Mouse (Mus musculus): ENCODE results near the gene Mtnr1a. TPM values are rescaled to one million over a fixed set of nuclear protein-coding genes. Genes with fewer than 3 reads are reported as not detected.
A peak's percentile ranks its signal among the peaks of the same experiment; 100 is the strongest.
"Not testable (repeated sequence)": the region's sequence is repeated elsewhere in the genome, so short reads cannot be mapped to it uniquely, and the experiment has no call there.

Gene Mtnr1a
- polyA plus RNA-seq, 1 experiment from 2014 or later: 0.27 TPM

- H3K9me3 ChIP-seq: 0 out of 2 replicates have a peak, but pooled peaks cover 3% of the 10 kb centered on the region
- peaks cover 29% of the 10 kb centered on the region for H3K36me3 ChIP-seq
- WGBS: 38% methylated on average over 3 of the region's 3 CpGs
- no peak overlapping the region for H3K4me2 ChIP-seq (replicated peaks)
- H3K9ac ChIP-seq: no peak overlapping the region
- ATAC-seq (ENCODE audit: insufficient number of reproducible peaks, insufficient read depth, low FRiP score, low TSS enrichment): no peak
- no peaks in the 10 kb centered on the region for H3K4me1 ChIP-seq
- no peak overlapping the region for H3K4me3 ChIP-seq
- H3K27ac ChIP-seq: no peak overlapping the region
- H3K27me3 ChIP-seq: no peaks in the 10 kb centered on the region
These were observed 12.1 kb upstream of the Mtnr1a start for GRCm38 (mm10) chr8:45056810-45057209.

DNA sequence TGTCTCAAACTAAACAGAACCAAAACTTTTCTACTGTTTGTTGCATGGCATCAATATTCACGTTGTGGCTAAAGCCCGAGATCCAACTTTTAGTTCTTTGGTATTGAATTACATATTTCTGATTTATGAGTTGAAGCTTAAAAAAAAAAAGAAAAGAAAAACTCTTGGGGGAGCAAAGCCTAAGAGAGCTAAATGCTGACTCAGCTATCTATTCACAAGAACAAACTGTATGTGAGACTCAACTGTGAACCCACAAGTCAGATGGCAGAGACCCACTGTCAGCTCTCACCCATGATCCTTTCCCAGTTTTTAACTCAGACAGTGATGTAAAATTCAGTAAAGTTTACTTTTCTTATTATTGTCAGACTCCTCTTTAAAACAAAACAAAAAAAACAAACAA, 8.9 kb upstream of the Mtnr1a start:
- Histone ChIP-seq H3K36me3 (no peaks in the 10 kb centered on the region), H3K9me3 (0 out of 2 replicates have a peak, but pooled peaks cover 3% of the 10 kb centered on the region), H3K9ac (no peak overlapping the region), H3K27me3 (no peaks in the 10 kb centered on the region), H3K27ac (no peak overlapping the region), H3K4me3 (no peak overlapping the region), H3K4me1 (no peaks in the 10 kb centered on the region), H3K4me2 (replicated peaks) (no peak overlapping the region)
- WGBS: 82% methylated on average over 2 of the region's 2 CpGs
- no peak for ATAC-seq (ENCODE audit: insufficient number of reproducible peaks, insufficient read depth, low FRiP score, low TSS enrichment)

- no peaks in the 10 kb centered on the region for H3K4me1 ChIP-seq
- H3K4me3 ChIP-seq: no peak overlapping the region
- ATAC-seq (ENCODE audit: insufficient number of reproducible peaks, insufficient read depth, low FRiP score, low TSS enrichment): no peak
- no peak overlapping the region for H3K9ac ChIP-seq
- no peaks in the 10 kb centered on the region for H3K36me3 ChIP-seq
- H3K27ac ChIP-seq: no peak overlapping the region
- H3K9me3 ChIP-seq: no peaks in the 10 kb centered on the region
- H3K27me3 ChIP-seq: no peaks in the 10 kb centered on the region
- WGBS: 88% methylated on average over 11 of the region's 11 CpGs
- H3K4me2 ChIP-seq (replicated peaks): no peak overlapping the region
These were observed 6.6 kb upstream of the Mtnr1a start for GRCm38 (mm10) chr8:45062311-45062710.

- Histone ChIP-seq H3K27ac (no peak overlapping the region), H3K27me3 (no peaks in the 10 kb centered on the region), H3K9ac (no peak overlapping the region), H3K4me2 (replicated peaks) (no peak overlapping the region), H3K9me3 (no peaks in the 10 kb centered on the region), H3K36me3 (no peaks in the 10 kb centered on the region), H3K4me1 (no peaks in the 10 kb centered on the region), H3K4me3 (no peak overlapping the region)
- ATAC-seq (ENCODE audit: insufficient number of reproducible peaks, insufficient read depth, low FRiP score, low TSS enrichment): no peak
- WGBS: 77% methylated on average over 25 of the region's 25 CpGs
These were observed 5.7 kb upstream of the Mtnr1a start for GRCm38 (mm10) chr8:45062982-45063924.

GRCm38 (mm10) chr8:45064197-45064869, 4.6 kb upstream of the Mtnr1a start:
- Histone ChIP-seq H3K27me3 (peaks cover 5% of the 10 kb centered on the region; the same call in 1 of the 2 replicates), H3K27ac (no peak overlapping the region), H3K4me1 (no peaks in the 10 kb centered on the region), H3K9me3 (no peaks in the 10 kb centered on the region), H3K9ac (no peak overlapping the region), H3K4me3 (no peak overlapping the region), H3K4me2 (replicated peaks) (no peak overlapping the region), H3K36me3 (no peaks in the 10 kb centered on the region)
- ATAC-seq (ENCODE audit: insufficient number of reproducible peaks, insufficient read depth, low FRiP score, low TSS enrichment): no peak; the same call in 1 of the 2 replicates
- 34% methylated on average over 8 of the region's 8 CpGs for WGBS

GRCm38 (mm10) chr8:45065391-45065790, 3.5 kb upstream of the Mtnr1a start:
- not testable (repeated sequence) for H3K4me3 ChIP-seq; H3K9ac ChIP-seq; ATAC-seq (ENCODE audit: insufficient number of reproducible peaks, insufficient read depth, low FRiP score, low TSS enrichment); H3K27me3 ChIP-seq; H3K27ac ChIP-seq; H3K36me3 ChIP-seq; H3K4me2 ChIP-seq (replicated peaks); H3K4me1 ChIP-seq; H3K9me3 ChIP-seq
- 90% methylated on average over 1 of the region's 1 CpGs for WGBS

DNA sequence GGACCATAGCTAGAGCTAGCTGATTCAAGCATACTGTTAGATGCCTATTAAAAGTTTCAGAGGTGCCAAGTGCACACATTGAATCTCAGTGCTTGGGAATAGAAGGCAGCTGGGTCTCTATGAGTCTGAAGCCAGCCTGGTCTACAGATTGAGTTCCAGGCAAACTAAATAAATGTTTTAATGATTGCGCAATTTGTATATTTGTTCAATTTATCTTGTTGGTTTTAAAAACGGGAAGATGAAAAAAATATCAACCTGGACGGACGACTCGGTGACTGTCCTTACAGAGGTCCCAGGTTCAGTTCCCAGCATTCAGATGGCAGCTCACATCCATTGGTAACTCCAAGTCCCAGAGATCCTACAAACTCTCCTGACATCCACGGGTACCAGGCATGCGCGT, 2.0 kb downstream of the Mtnr1a start:
- H3K4me2 ChIP-seq (replicated peaks): no peak overlapping the region
- H3K9ac ChIP-seq: no peak overlapping the region
- H3K36me3 ChIP-seq: no peaks in the 10 kb centered on the region
- 89% methylated on average over 8 of the region's 8 CpGs for WGBS
- ATAC-seq (ENCODE audit: insufficient number of reproducible peaks, insufficient read depth, low FRiP score, low TSS enrichment): no peak
- H3K4me3 ChIP-seq: no peak overlapping the region
- peaks cover 5% of the 10 kb centered on the region; the same call in 1 of the 2 replicates for H3K27me3 ChIP-seq
- no peaks in the 10 kb centered on the region for H3K9me3 ChIP-seq
- no peaks in the 10 kb centered on the region for H3K4me1 ChIP-seq
- no peak overlapping the region for H3K27ac ChIP-seq

DNA sequence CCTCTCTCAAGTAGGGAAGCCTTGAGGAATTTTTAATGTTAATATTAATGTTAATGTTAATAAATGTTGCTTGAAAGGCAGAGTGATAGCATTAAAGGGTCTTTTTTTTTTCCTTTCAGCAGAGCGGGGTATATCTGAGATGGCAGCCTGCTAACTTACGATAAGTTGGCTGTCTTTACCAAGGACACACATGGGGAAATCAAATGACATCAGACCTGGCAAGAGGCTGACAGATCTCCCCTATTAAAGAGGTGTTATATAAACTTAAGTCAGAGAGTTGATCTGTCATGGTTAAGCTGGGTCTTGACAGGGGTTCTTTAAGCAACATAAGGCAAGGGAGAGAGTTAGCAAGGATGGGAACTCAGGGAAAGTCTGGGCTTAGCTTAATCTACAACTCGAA, 11.9 kb downstream of the Mtnr1a start:
- Histone ChIP-seq H3K4me1 (no peaks in the 10 kb centered on the region), H3K36me3 (no peaks in the 10 kb centered on the region), H3K9ac (no peak overlapping the region), H3K27me3 (no peaks in the 10 kb centered on the region), H3K27ac (no peak overlapping the region), H3K9me3 (no peaks in the 10 kb centered on the region), H3K4me2 (replicated peaks) (no peak overlapping the region), H3K4me3 (no peak overlapping the region)
- 86% methylated on average over 3 of the region's 3 CpGs for WGBS
- ATAC-seq (ENCODE audit: insufficient number of reproducible peaks, insufficient read depth, low FRiP score, low TSS enrichment): no peak

- Histone ChIP-seq H3K27me3 (no peaks in the 10 kb centered on the region), H3K9me3 (no peaks in the 10 kb centered on the region), H3K4me2 (replicated peaks) (no peak overlapping the region), H3K36me3 (no peaks in the 10 kb centered on the region), H3K9ac (no peak overlapping the region), H3K27ac (no peak overlapping the region), H3K4me3 (no peak overlapping the region), H3K4me1 (no peaks in the 10 kb centered on the region)
- 77% methylated on average over 3 of the region's 3 CpGs for WGBS
- no peak for ATAC-seq (ENCODE audit: insufficient number of reproducible peaks, insufficient read depth, low FRiP score, low TSS enrichment)
These were observed 24.7 kb downstream of the Mtnr1a start for GRCm38 (mm10) chr8:45093599-45093998.

- H3K4me2 ChIP-seq (replicated peaks): peak overlapping the region; percentile 43
- H3K27me3 ChIP-seq: peaks cover 9% of the 10 kb centered on the region; the same call in 1 of the 2 replicates
- 20% methylated on average over 13 of the region's 13 CpGs for WGBS
- H3K4me3 ChIP-seq: peak overlapping the region; percentile 24
- ATAC-seq (ENCODE audit: insufficient number of reproducible peaks, insufficient read depth, low FRiP score, low TSS enrichment): 0 out of 2 replicates have a peak, but pooled peaks have one; percentile 47
- H3K27ac ChIP-seq: no peak overlapping the region
- 0 out of 2 replicates have a peak, but pooled peaks cover 6% of the 10 kb centered on the region for H3K4me1 ChIP-seq
- H3K36me3 ChIP-seq: no peaks in the 10 kb centered on the region
- no peaks in the 10 kb centered on the region for H3K9me3 ChIP-seq
- no peak overlapping the region for H3K9ac ChIP-seq
These were observed 40.6 kb downstream of the Mtnr1a start for GRCm38 (mm10) chr8:45109371-45110063.

- Histone ChIP-seq H3K9me3 (no peaks in the 10 kb centered on the region), H3K4me3 (peak overlapping the region; percentile 24), H3K27me3 (peaks cover 9% of the 10 kb centered on the region; the same call in 1 of the 2 replicates), H3K36me3 (no peaks in the 10 kb centered on the region), H3K9ac (no peak overlapping the region), H3K27ac (no peak overlapping the region), H3K4me1 (0 out of 2 replicates have a peak, but pooled peaks cover 6% of the 10 kb centered on the region), H3K4me2 (replicated peaks) (peak overlapping the region; percentile 43)
- no peak for ATAC-seq (ENCODE audit: insufficient number of reproducible peaks, insufficient read depth, low FRiP score, low TSS enrichment)
- 7% methylated on average over 16 of the region's 16 CpGs for WGBS
These were observed 41.3 kb downstream of the Mtnr1a start for GRCm38 (mm10) chr8:45110064-45110812.

Measured in embryonic facial prominence, embryonic 12.5 days (tissue).